Mouse (Mus musculus) small intestine, adult 2 months (tissue): ENCODE measurements at regions not wholly inside any gene's neighbourhood (a gene's known extent, or its start where the extent isn't known, plus 50 kb on each side); places are given as distances from the start of the nearest gene placed in this dataset.

Experiments used
- CTCF ChIP-seq: fragments of 200-500 bp; IDR thresholded peaks from 2 replicates; pipeline ENCODE4 v1.5.1; 2012; ENCODE audit warnings: low read depth, mild to moderate bottlenecking, control low read depth, inconsistent platforms, low read length, moderate library complexity, mixed read lengths; ENCODE audit not compliant: insufficient replicate concordance, insufficient read length; ENCODE audit errors: extremely low read depth
- POLR2A ChIP-seq: fragments of 200-500 bp; IDR thresholded peaks from 2 replicates; pipeline ENCODE4 v1.6.1; 2012; ENCODE audit warnings: low read depth, mild to moderate bottlenecking, control low read depth, inconsistent platforms, low read length, moderate library complexity

DNA sequence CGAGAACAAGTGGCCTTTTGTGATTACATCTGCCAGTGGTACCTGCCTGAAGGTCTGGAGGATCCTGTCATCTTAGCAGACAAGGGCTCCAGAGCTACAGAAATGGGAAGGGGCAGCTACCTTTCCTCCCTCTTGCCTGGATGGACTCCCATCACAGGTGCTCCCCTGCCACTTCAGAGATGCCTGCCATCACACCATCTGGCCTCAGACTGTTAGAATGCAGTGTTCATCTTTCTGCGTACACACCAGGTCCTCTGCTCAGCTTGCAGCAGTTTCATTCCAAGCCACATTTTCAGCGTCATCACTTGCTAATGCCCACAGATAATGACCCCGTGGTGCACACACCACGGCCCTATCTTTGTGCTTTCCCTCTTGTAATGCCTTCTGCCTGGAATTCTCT lies 666.1 kb upstream of the A1bg start:
- TF ChIP-seq CTCF, result no peak
- TF ChIP-seq POLR2A, result no peak
